Mouse (Mus musculus): ENCODE results near the gene Gpam.
A peak's percentile ranks its signal among the peaks of the same experiment; 100 is the strongest.

Gene Gpam

GRCm38 (mm10) chr19:55139301-55139700 lies 12.3 kb upstream of the Gpam start:
- DNase-seq (ENCODE audit: low spot score), result no peak

GRCm38 (mm10) chr19:55138506-55138905 lies 11.5 kb upstream of the Gpam start:
- no peak for DNase-seq (ENCODE audit: low spot score)

GRCm38 (mm10) chr19:55137884-55138283 lies 10.8 kb upstream of the Gpam start:
- no peak for DNase-seq (ENCODE audit: low spot score)

GRCm38 (mm10) chr19:55136693-55137427 lies 9.8 kb upstream of the Gpam start:
- no peak for DNase-seq (ENCODE audit: low spot score)

GRCm38 (mm10) chr19:55135918-55136317 lies 8.9 kb upstream of the Gpam start:
- DNase-seq (ENCODE audit: low spot score), result no peak

GRCm38 (mm10) chr19:55134521-55134920 lies 7.5 kb upstream of the Gpam start:
- no peak for DNase-seq (ENCODE audit: low spot score)

- no peak for DNase-seq (ENCODE audit: low spot score)
Measured at GRCm38 (mm10) chr19:55132476-55132875, 5.4 kb upstream of the Gpam start.

GRCm38 (mm10) chr19:55131747-55132146 lies 4.7 kb upstream of the Gpam start:
- no peak for DNase-seq (ENCODE audit: low spot score)

GRCm38 (mm10) chr19:55128469-55128868 lies 1.4 kb upstream of the Gpam start:
- no peak for DNase-seq (ENCODE audit: low spot score)

GRCm38 (mm10) chr19:55125456-55125855 lies 1.6 kb downstream of the Gpam start:
- DNase-seq (ENCODE audit: low spot score), result no peak

- no peak for DNase-seq (ENCODE audit: low spot score)
Measured at GRCm38 (mm10) chr19:55123001-55123536, 4.0 kb downstream of the Gpam start.

- DNase-seq (ENCODE audit: low spot score), result no peak
Measured at GRCm38 (mm10) chr19:55122351-55122980, 4.6 kb downstream of the Gpam start.

GRCm38 (mm10) chr19:55121836-55122235 lies 5.2 kb downstream of the Gpam start:
- DNase-seq (ENCODE audit: low spot score), result no peak

GRCm38 (mm10) chr19:55120518-55121244 lies 6.4 kb downstream of the Gpam start:
- no peak for DNase-seq (ENCODE audit: low spot score)

GRCm38 (mm10) chr19:55119541-55119940 lies 7.5 kb downstream of the Gpam start:
- peak; percentile 39 for DNase-seq (ENCODE audit: low spot score)

GRCm38 (mm10) chr19:55117991-55118390 lies 9.0 kb downstream of the Gpam start:
- no peak for DNase-seq (ENCODE audit: low spot score)

GRCm38 (mm10) chr19:55117059-55117815 lies 9.8 kb downstream of the Gpam start:
- no peak for DNase-seq (ENCODE audit: low spot score)

- no peak for DNase-seq (ENCODE audit: low spot score)
Measured at GRCm38 (mm10) chr19:55115532-55115931, 11.5 kb downstream of the Gpam start.

GRCm38 (mm10) chr19:55114825-55115395 lies 12.1 kb downstream of the Gpam start:
- no peak for DNase-seq (ENCODE audit: low spot score)

- DNase-seq (ENCODE audit: low spot score), result no peak
Measured at GRCm38 (mm10) chr19:55107896-55108295, 19.1 kb downstream of the Gpam start.

- DNase-seq (ENCODE audit: low spot score), result no peak
Measured at GRCm38 (mm10) chr19:55105969-55106368, 21.1 kb downstream of the Gpam start.

Data from testis, postnatal 14 days (tissue).